Mouse (Mus musculus): ENCODE data around the gene Clcn7.

The Clcn7 gene

GRCm38 (mm10) chr17:25127079-25127478 lies 6.1 kb upstream of the Clcn7 start:
- DNase-seq (ENCODE audit: low spot score in 2 of 2), result peak; percentile 57 to 64

- DNase-seq (ENCODE audit: low spot score in 2 of 2), result no peak
Observed at GRCm38 (mm10) chr17:25127681-25128080, 5.5 kb upstream of the Clcn7 start.

DNA sequence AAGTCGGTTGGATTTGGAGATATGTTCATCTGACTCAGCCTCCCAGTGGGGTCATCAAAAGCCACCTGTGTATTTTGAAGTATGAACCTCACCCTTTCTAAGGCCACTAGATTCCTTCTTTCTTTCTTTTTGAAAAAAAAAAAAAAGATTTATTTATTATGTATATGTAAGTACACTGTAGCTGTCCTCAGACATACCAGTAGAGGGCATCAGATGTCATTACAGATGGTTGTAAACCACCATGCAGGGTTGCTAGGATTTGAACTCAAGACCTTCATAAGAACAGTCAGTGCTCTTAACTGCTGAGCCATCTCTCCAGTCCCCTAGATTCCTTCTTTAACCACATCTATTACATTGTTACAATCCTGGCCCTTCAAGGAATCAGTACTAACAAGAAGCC lies 3.1 kb upstream of the Clcn7 start:
- no peak for DNase-seq (ENCODE audit: low spot score in 2 of 2)

DNA sequence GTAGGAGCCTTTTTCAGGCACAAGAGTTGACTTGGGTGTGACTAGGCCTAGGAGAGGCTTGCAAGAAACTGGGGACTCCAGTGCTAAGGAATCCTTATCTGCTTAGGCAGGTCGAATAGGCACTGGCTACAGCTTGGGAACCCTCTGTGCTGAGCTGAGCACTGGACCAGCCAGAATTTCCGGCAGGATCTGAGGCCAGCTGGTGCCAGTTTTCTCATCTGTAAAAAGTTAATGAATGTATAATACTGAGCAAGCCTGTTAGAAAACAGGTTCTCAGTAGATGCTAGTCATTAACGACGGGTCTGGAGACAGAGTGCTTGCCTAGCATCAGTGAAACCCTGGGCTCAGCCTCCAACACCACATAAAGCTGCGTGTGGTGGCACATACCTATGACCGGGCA lies 2.4 kb downstream of the Clcn7 start:
- no peak for DNase-seq (ENCODE audit: low spot score in 2 of 2)

DNA sequence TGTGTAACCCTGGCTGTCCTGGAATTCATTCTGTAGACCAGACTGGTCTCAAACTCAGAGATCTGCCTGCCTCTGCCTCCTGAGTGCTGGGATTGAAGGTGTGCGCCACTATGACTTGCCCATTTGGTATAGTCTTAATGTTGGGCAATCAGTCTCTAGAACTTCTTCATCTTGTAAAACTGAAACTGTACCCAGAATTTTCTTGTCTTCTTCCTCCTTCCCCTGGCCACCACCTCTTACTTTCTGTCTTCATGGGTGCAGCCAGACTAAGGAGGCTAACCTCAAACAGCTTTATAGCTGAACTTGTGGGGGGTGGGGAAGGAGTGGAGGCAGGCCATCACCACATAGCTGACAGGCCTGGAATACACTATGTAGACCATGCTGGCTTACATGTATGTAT lies 5.6 kb downstream of the Clcn7 start:
- no peak for DNase-seq (ENCODE audit: low spot score in 2 of 2)

DNA sequence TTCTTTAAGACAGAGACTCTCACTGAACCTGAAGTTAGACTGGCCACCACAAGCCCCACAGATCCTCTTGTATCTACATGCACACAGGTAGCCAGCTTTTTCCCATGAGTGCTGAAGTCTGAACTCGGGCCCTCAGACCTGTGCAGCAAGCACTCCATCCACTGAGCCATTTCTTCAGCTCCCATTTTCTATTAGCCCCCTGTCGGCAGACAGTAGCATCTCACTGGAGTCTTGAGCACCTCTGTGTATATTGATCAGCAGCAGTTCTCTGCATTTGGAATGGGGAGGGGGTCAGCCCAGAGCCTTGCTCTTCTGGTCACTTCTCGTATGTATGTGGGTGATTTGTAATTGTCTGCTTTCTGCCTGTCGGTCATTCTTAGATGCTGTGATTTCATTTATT lies 6.8 kb downstream of the Clcn7 start:
- DNase-seq (ENCODE audit: low spot score in 2 of 2), result no peak

- DNase-seq (ENCODE audit: low spot score in 2 of 2), result no peak
Observed at GRCm38 (mm10) chr17:25162161-25162560, 29.0 kb downstream of the Clcn7 start, which contains the start of gene Ccdc154. TSS of gene Ccdc154 (plus strand) at chr17:25162461.

DNA sequence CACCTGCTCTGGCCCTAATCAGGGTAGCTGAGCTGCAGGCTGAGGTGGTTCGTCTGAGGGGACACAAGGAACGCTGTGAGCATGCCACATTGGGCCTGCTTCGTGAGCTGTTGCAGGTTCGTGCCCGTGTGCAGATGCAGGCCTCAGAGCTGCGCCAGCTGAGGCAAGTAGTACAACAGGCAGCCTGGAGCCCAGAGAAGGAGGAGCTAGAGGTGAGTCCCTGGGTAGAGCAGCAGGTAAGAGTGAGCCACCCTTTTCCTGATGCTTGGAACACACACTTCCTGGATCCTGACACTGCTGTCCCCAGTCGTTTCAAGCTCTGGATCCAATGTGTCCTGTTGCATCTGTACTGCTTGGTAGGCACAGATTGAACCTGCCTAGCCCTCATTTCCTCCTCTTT lies 30.2 kb downstream of the Clcn7 start:
- DNase-seq (ENCODE audit: low spot score in 2 of 2), result no peak

DNA sequence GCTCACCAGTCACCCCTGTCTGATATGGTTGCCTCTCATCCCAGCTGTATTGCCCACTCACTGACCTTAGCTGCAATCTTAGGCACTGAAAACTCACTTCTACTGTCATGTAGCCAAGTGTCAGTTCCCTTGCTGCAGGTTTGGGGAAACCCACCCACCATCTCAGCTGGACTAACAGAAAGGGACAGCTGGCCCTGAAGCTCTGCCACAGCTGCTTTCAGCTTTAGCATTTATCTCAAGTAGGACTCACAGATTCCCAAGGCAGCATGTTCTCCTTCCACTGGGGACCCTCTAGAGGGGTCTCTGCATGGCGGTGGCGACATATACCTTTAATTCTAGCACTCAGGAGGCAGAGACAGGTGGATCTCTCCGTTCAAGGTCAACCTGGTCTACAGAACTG lies 31.6 kb downstream of the Clcn7 start:
- no peak for DNase-seq (ENCODE audit: low spot score in 2 of 2)

DNA sequence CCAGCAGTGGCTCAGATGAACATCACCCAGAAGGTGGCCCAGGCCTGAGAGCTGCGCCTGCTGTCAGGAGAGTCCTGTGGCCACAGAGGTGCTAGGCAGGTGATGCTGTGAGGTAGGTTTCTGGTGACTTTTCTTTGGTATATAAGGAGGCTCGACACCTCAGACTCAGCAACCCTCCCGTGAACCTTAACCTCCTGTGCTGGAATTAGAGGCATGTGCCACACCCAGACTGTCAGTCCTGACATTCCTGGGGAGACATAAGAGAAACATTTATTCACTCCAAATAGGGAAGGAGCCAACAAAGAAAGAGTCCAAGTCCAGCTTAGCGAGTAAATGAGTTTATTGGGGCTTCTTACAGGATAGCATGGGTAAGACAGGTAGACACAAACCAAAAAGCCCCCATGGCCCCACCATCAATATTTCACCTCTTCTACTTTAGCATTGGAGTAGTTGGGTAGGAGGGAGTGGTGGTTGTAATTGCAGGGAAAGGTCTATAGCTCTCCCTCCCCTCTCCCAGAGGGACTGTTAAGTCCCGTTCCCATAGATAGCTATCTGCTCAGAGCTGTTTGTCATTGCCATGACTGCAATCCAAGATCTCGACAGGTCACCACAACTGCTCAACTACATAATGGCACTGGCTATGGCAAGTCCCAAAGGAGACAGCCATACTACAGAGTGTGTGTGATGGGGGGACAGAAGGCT lies 32.9 kb downstream of the Clcn7 start:
- DNase-seq (ENCODE audit: low spot score in 2 of 2), result no peak

DNA sequence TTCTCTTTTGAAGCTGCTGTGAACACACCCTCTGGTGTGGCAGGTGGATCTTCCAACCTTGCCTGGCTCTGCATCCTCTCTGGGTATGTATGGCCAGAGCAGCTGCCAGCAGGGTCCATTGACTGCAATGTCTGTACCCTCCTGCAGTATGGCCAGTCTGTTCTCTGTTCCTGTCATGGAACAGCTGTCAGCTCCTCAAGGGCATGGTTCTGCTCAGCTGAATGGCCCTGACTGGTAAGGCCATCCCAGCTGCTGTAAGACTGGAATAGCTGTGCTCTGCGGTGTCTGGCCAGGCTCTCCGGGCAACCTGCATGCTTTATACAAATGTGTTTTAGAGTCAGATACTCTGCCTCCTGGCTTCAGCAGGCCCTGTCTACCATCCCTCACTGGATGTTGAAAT lies 36.5 kb downstream of the Clcn7 start:
- DNase-seq (ENCODE audit: low spot score in 2 of 2), result no peak

- DNase-seq (ENCODE audit: low spot score in 2 of 2), result no peak
Observed at GRCm38 (mm10) chr17:25172558-25172957, 39.4 kb downstream of the Clcn7 start.

DNA sequence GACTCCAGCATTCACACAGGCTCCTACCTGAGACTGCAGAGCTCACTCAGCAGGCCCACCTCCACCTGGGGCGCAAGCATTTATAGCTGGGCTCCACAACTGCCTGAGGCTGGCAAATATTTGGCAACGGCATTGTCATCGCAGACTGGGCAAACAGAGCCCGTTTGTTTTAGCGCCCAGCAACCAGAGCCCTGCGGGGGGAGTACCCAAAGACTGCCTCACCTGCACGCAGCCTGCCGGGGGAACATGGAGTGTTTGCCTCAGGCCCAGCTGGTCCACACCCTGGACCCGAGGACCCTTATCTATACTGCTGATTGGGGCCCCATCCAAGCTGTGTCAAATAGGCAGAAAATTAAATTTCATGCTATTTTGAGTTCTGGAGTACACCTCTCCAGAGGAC lies 42.2 kb downstream of the Clcn7 start, which contains the start of gene Gm38655:
Gm38655 (minus strand) TSS at position 61 of the 400 bp plus-strand sequence.
- no peak for DNase-seq (ENCODE audit: low spot score in 2 of 2)

GRCm38 (mm10) chr17:25183232-25183631 lies 50.0 kb downstream of the Clcn7 start:
- no peak for DNase-seq (ENCODE audit: low spot score in 2 of 2)

GRCm38 (mm10) chr17:25184129-25184691 lies 51.0 kb downstream of the Clcn7 start, which contains the start of gene BC003965:
TSS of gene BC003965 (plus strand) at chr17:25184554.
- peak; percentile 93 to 97 for DNase-seq (ENCODE audit: low spot score in 2 of 2)

- no peak for DNase-seq (ENCODE audit: low spot score in 2 of 2)
Observed at GRCm38 (mm10) chr17:25184961-25185360, 51.8 kb downstream of the Clcn7 start.

DNA sequence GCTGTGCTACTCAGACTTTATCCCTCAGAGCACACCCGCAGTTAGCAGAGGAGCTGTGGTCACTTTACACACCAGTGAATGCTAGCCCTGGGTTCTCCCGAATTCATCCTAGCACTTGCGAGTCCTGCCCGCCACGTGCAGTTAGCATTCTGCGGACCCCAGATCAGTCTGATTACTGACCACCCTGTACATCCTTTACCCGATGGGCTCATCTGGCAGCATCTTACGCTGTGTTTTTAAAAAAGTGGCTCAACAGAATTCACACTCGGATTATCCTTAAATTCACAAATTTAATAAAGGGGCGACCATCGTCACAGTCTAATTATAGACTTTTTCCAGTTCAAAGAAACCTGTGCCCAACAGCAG lies 54.6 kb downstream of the Clcn7 start:
- no peak for DNase-seq (ENCODE audit: low spot score in 2 of 2)

DNA sequence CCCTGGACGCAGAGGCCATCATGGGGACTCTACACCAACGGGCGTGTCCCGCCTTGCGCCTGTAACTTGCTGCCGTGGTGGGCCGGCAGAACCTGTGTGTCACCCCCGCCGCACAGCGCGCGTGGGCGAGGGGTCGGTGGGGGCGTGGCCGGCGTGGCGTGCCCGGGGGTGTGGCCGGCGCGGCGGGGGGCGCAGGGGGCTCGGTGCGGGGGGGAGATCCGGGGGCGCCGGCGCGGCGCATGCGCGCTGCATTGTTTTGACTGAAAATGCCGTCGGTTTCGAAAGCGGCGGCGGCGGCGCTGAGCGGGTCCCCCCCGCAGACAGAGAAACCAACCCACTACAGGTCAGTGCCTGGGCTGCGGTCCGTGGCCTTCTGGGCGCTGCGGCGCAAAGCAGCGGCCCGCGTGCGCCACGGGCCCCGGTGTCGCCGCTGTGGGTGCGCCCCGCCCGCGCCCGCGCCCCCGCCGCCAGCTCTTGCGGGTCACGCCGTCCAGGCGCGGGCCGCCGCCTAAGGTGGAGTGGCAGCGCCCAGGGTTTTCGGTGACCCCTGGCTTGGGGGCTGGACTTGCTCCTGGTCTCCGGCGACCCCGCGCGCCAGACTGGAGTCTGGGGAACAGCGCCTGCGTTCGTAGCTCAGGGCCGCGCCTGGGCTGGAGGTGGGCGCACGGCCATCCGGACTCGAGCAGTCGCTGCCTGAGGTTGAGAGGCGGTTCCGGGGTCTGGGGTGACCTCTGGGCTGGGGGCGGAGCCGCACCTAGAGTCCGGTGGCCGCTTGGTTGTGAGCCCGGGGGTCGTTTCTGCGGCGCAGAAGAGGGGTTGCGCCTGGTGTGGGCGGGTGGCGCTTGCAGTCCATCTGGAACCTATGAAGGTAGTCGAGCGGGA lies 55.2 kb downstream of the Clcn7 start, which contains the start of gene Unkl:
Unkl (plus strand) TSS at position 248 of the 882 bp plus-strand sequence.
- peak; percentile 70 to 87 for DNase-seq (ENCODE audit: low spot score in 2 of 2)

DNA sequence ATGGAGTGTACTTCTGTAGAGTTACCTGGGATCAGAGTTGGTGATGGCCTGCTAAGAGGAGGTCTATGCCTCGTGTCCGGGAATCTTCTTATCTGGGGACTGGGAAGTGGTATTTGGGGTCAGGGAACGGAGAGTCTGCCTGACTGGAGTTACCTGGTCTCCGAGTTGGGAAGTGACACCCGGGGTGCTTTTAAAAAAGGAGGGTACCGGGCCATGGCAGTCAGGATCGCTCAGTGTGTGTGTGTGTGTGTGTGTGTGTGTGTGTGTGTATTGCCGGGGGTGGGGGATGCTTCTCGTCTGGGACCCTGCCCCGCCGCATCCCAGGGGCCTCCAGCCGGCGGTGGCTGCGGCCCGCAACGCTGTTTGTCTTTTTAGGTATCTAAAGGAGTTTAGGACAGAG lies 55.9 kb downstream of the Clcn7 start:
- no peak for DNase-seq (ENCODE audit: low spot score in 2 of 2)

- DNase-seq (ENCODE audit: low spot score in 2 of 2), result no peak
Observed at GRCm38 (mm10) chr17:25202401-25202800, 69.2 kb downstream of the Clcn7 start.

- DNase-seq (ENCODE audit: low spot score in 2 of 2), result no peak
Observed at GRCm38 (mm10) chr17:25210006-25210405, 76.8 kb downstream of the Clcn7 start.

GRCm38 (mm10) chr17:25210680-25211466 lies 77.7 kb downstream of the Clcn7 start:
- no peak for DNase-seq (ENCODE audit: low spot score in 2 of 2)
